Mouse (Mus musculus) stomach, postnatal 0 days (tissue): ENCODE measurements at regions not wholly inside any gene's neighbourhood (a gene's known extent, or its start where the extent isn't known, plus 50 kb on each side); places are given as distances from the start of the nearest gene placed in this dataset.

Source experiments
- CTCF ChIP-seq: IDR thresholded peaks from 2 replicates; pipeline ENCODE4 v1.5.1; 2016; ENCODE audit warnings: antibody characterized with exemption, low read depth, mild to moderate bottlenecking, moderate library complexity
- EP300 ChIP-seq: optimal IDR thresholded peaks from 2 replicates; pipeline ENCODE3; 2016; ENCODE audit warnings: antibody characterized with exemption

GRCm38 (mm10) chr19:60397666-60398065, 70.4 kb downstream of the Prlhr start:
- TF ChIP-seq EP300, result no peak
- no peak for TF ChIP-seq CTCF
